Mouse (Mus musculus) bone marrow macrophage, adult 2 months (primary cell): ENCODE data around the gene Cyp4a12a.
"Not testable (repeated sequence)": the region's sequence is repeated elsewhere in the genome, so short reads cannot be mapped to it uniquely, and the experiment has no call there.

ENCODE experiments used
- CTCF ChIP-seq: IDR thresholded peaks from 2 replicates; pipeline ENCODE4 v1.5.1; 2012; ENCODE audit warnings: low read depth, mild to moderate bottlenecking, low read length, moderate library complexity
- POLR2A ChIP-seq: IDR thresholded peaks from 2 replicates; pipeline ENCODE4 v1.6.1; 2012; ENCODE audit warnings: mild to moderate bottlenecking, low read depth, low read length, borderline replicate concordance

- TF ChIP-seq POLR2A, CTCF: not testable (repeated sequence)
These were observed 17.5 kb upstream of the Cyp4a12a start for GRCm38 (mm10) chr4:115281231-115281767.
